Mouse (Mus musculus): ENCODE results near the gene Nr1h2. TPM values are rescaled to one million over a fixed set of nuclear protein-coding genes. Genes with fewer than 3 reads are reported as not detected.
A peak's percentile ranks its signal among the peaks of the same experiment; 100 is the strongest.

Nr1h2 gene
- polyA plus RNA-seq, 1 experiment from 2014 or later = 62.0 TPM

DNA sequence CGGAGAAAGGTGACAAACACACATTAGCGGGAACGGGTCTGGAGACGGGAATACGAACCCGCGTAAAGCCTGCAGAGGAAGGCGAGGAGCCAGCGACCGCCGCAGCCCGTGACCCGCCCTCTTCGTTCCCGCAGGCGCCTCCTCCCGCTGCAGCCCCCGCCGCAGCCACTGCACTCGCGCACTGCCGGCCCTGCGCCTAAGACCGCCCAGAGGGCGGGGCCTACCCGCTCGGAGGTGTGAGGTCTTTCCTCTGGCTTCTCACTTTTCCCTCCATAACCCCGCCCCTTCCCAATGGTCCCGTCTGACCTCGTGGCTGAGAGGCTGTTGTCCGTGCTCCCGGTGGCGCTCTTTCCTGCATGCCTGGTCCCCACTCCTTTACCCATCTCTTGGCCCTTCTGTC, 35.4 kb upstream of the Nr1h2 start:
- Histone ChIP-seq H3K4me1 (ENCODE audit: control insufficient read depth, insufficient read depth, low read length) (peaks cover 50% of the 10 kb centered on the region), H3K27ac (replicated peaks; ENCODE audit: low read depth, low read length) (peak overlapping the region; percentile 41; the same call in 1 of the 2 replicates), H3K9me3 (ENCODE audit: control insufficient read depth, low read length) (no peaks in the 10 kb centered on the region), H3K4me3 (replicated peaks; ENCODE audit: low read depth, low read length) (peak overlapping the region; percentile 66), H3K27me3 (ENCODE audit: control insufficient read depth, insufficient read depth, low read length) (peaks cover 21% of the 10 kb centered on the region), H3K36me3 (ENCODE audit: control insufficient read depth, insufficient read depth, low read length) (no peaks in the 10 kb centered on the region), H3K9ac (replicated peaks; ENCODE audit: low read length) (peak overlapping the region; percentile 57), H3K4me2 (ENCODE audit: low read length) (peak overlapping the region; percentile 96)
- WGBS = under 1% methylated on average over 33 of the region's 33 CpGs
- DNase-seq (peak; percentile 90), ATAC-seq (ENCODE audit: low FRiP score, low TSS enrichment) (no peak)

- Histone ChIP-seq H3K4me2 (ENCODE audit: low read length) (peak overlapping the region; percentile 96), H3K4me1 (ENCODE audit: control insufficient read depth, insufficient read depth, low read length) (peaks cover 46% of the 10 kb centered on the region), H3K27me3 (ENCODE audit: control insufficient read depth, insufficient read depth, low read length) (peaks cover 20% of the 10 kb centered on the region), H3K9ac (replicated peaks; ENCODE audit: low read length) (peak overlapping the region; percentile 57), H3K27ac (replicated peaks; ENCODE audit: low read depth, low read length) (peak overlapping the region; percentile 41; the same call in 1 of the 2 replicates), H3K36me3 (ENCODE audit: control insufficient read depth, insufficient read depth, low read length) (no peaks in the 10 kb centered on the region), H3K9me3 (ENCODE audit: control insufficient read depth, low read length) (no peaks in the 10 kb centered on the region), H3K4me3 (replicated peaks; ENCODE audit: low read depth, low read length) (peak overlapping the region; percentile 66)
- DNase-seq (peak; percentile 13), ATAC-seq (ENCODE audit: low FRiP score, low TSS enrichment) (no peak)
- WGBS = 10% methylated on average over 12 of the region's 12 CpGs
Observed at GRCm38 (mm10) chr7:44588338-44588737, 34.6 kb upstream of the Nr1h2 start.

GRCm38 (mm10) chr7:44587676-44588075, 33.9 kb upstream of the Nr1h2 start:
- no peaks in the 10 kb centered on the region for H3K36me3 ChIP-seq (ENCODE audit: control insufficient read depth, insufficient read depth, low read length)
- ATAC-seq (ENCODE audit: low FRiP score, low TSS enrichment) (no peak), DNase-seq (no peak)
- H3K27me3 ChIP-seq (ENCODE audit: control insufficient read depth, insufficient read depth, low read length) = peaks cover 14% of the 10 kb centered on the region
- H3K9ac ChIP-seq (replicated peaks; ENCODE audit: low read length) = no peak overlapping the region; the same call in 1 of the 2 replicates
- 36% methylated on average over 6 of the region's 6 CpGs for WGBS
- H3K9me3 ChIP-seq (ENCODE audit: control insufficient read depth, low read length) = no peaks in the 10 kb centered on the region
- peak overlapping the region; percentile 42 for H3K4me3 ChIP-seq (replicated peaks; ENCODE audit: low read depth, low read length)
- H3K4me2 ChIP-seq (ENCODE audit: low read length) = peak overlapping the region; percentile 96
- H3K27ac ChIP-seq (replicated peaks; ENCODE audit: low read depth, low read length) = no peak overlapping the region
- peaks cover 39% of the 10 kb centered on the region for H3K4me1 ChIP-seq (ENCODE audit: control insufficient read depth, insufficient read depth, low read length)

DNA sequence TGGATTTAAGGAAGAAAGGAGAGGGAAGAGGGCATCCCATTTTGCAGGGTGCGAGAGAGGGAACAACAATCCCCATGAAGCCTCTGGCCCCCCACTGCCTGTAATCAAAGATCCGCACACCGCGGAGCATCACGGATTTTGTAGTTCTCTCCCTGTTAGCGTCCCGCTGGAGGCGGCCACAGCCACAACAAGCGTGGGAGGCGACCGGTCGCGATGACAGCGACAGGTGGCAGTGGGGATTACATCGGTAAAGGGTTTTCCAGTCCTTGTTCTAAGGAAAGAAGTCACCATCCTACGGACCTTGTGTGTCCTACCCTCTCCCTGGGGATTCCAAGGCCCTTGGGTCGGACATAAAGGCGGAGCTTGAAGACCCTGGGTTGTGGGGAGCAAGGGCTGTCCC, 33.2 kb upstream of the Nr1h2 start:
- Histone ChIP-seq H3K9me3 (ENCODE audit: control insufficient read depth, low read length) (no peaks in the 10 kb centered on the region), H3K4me2 (ENCODE audit: low read length) (peak overlapping the region; percentile 96), H3K4me1 (ENCODE audit: control insufficient read depth, insufficient read depth, low read length) (peaks cover 32% of the 10 kb centered on the region), H3K36me3 (ENCODE audit: control insufficient read depth, insufficient read depth, low read length) (no peaks in the 10 kb centered on the region), H3K27me3 (ENCODE audit: control insufficient read depth, insufficient read depth, low read length) (peaks cover 7% of the 10 kb centered on the region; the same call in 1 of the 2 replicates), H3K27ac (replicated peaks; ENCODE audit: low read depth, low read length) (no peak overlapping the region), H3K4me3 (replicated peaks; ENCODE audit: low read depth, low read length) (peak overlapping the region; percentile 42), H3K9ac (replicated peaks; ENCODE audit: low read length) (peak overlapping the region; percentile 57)
- under 1% methylated on average over 18 of the region's 18 CpGs for WGBS
- peak; percentile 35; the same call in 1 of the 2 replicates for ATAC-seq (ENCODE audit: low FRiP score, low TSS enrichment)
- peak; percentile 93 for DNase-seq

DNA sequence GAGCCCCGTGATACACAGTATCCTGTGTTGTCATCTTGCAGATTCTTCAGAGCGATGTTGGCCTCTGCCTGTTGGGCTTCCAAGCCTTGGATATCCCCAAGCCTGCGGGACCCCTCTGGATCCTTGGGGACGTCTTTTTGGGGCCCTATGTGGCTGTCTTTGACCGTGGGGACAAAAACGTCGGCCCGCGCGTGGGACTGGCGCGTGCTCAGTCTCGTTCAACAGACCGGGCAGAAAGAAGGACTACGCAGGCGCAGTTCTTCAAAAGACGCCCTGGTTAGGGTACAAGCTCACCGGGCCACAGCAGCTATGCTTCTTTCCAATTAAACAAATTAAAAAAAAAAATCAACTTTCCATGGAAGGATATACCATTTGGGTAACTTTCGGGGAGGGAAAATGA, 32.8 kb upstream of the Nr1h2 start:
- ATAC-seq (ENCODE audit: low FRiP score, low TSS enrichment) = no peak
- H3K4me3 ChIP-seq (replicated peaks; ENCODE audit: low read depth, low read length) = peak overlapping the region; percentile 42
- H3K36me3 ChIP-seq (ENCODE audit: control insufficient read depth, insufficient read depth, low read length) = no peaks in the 10 kb centered on the region
- H3K4me2 ChIP-seq (ENCODE audit: low read length) = peak overlapping the region; percentile 96
- H3K27me3 ChIP-seq (ENCODE audit: control insufficient read depth, insufficient read depth, low read length) = peaks cover 3% of the 10 kb centered on the region; the same call in 1 of the 2 replicates
- peak; percentile 88 for DNase-seq
- peak overlapping the region; percentile 57 for H3K9ac ChIP-seq (replicated peaks; ENCODE audit: low read length)
- peak overlapping the region; percentile 65 for H3K27ac ChIP-seq (replicated peaks; ENCODE audit: low read depth, low read length)
- H3K4me1 ChIP-seq (ENCODE audit: control insufficient read depth, insufficient read depth, low read length) = peaks cover 28% of the 10 kb centered on the region
- H3K9me3 ChIP-seq (ENCODE audit: control insufficient read depth, low read length) = no peaks in the 10 kb centered on the region
- WGBS = 6% methylated on average over 19 of the region's 19 CpGs

- H3K36me3 ChIP-seq (ENCODE audit: control insufficient read depth, insufficient read depth, low read length) = no peaks in the 10 kb centered on the region
- peaks cover 2% of the 10 kb centered on the region; the same call in 1 of the 2 replicates for H3K27me3 ChIP-seq (ENCODE audit: control insufficient read depth, insufficient read depth, low read length)
- H3K27ac ChIP-seq (replicated peaks; ENCODE audit: low read depth, low read length) = no peak overlapping the region
- H3K4me3 ChIP-seq (replicated peaks; ENCODE audit: low read depth, low read length) = no peak overlapping the region
- H3K4me1 ChIP-seq (ENCODE audit: control insufficient read depth, insufficient read depth, low read length) = peaks cover 25% of the 10 kb centered on the region
- H3K4me2 ChIP-seq (ENCODE audit: low read length) = no peak overlapping the region
- ATAC-seq (ENCODE audit: low FRiP score, low TSS enrichment) = no peak
- no peak overlapping the region for H3K9ac ChIP-seq (replicated peaks; ENCODE audit: low read length)
- WGBS = 96% methylated on average over 6 of the region's 6 CpGs
- H3K9me3 ChIP-seq (ENCODE audit: control insufficient read depth, low read length) = no peaks in the 10 kb centered on the region
- no peak for DNase-seq
Observed at GRCm38 (mm10) chr7:44585606-44586005, 31.9 kb upstream of the Nr1h2 start.

- no peak overlapping the region for H3K27ac ChIP-seq (replicated peaks; ENCODE audit: low read depth, low read length)
- H3K9me3 ChIP-seq (ENCODE audit: control insufficient read depth, low read length) = no peaks in the 10 kb centered on the region
- no peak overlapping the region for H3K4me2 ChIP-seq (ENCODE audit: low read length)
- WGBS = 92% methylated on average over 6 of the region's 6 CpGs
- H3K9ac ChIP-seq (replicated peaks; ENCODE audit: low read length) = no peak overlapping the region
- peaks cover 2% of the 10 kb centered on the region; the same call in 1 of the 2 replicates for H3K27me3 ChIP-seq (ENCODE audit: control insufficient read depth, insufficient read depth, low read length)
- DNase-seq (no peak), ATAC-seq (ENCODE audit: low FRiP score, low TSS enrichment) (no peak)
- H3K4me3 ChIP-seq (replicated peaks; ENCODE audit: low read depth, low read length) = no peak overlapping the region
- H3K36me3 ChIP-seq (ENCODE audit: control insufficient read depth, insufficient read depth, low read length) = no peaks in the 10 kb centered on the region
- peaks cover 24% of the 10 kb centered on the region for H3K4me1 ChIP-seq (ENCODE audit: control insufficient read depth, insufficient read depth, low read length)
Observed at GRCm38 (mm10) chr7:44584921-44585320, 31.2 kb upstream of the Nr1h2 start.

DNA sequence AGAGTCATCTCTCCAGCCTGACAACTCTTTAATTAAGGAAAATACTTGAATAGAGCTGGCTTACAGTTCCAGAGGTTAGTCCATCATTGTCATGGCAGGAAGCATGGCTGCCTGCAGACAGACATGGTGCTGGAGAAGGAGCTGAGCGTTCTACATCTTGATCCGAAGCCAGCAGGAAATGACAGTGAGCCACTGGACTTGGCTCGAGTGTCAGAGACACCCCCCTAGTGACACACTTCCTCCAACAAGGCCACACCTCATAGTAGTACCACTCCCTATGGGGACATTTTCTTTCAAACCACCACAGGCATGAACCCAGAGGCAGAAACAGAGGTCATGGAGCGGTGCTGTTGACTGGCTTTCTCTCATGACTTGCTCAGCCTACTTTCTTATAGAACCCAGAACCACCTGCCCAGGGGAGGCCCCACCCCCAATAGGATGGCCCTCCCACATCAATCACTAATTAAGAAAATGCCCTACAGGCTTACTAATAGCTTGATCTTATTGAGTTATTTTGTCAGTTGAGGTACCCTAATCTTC, 30.6 kb upstream of the Nr1h2 start:
- no peak overlapping the region for H3K4me2 ChIP-seq (ENCODE audit: low read length)
- DNase-seq (no peak), ATAC-seq (ENCODE audit: low FRiP score, low TSS enrichment) (no peak)
- no peaks in the 10 kb centered on the region for H3K36me3 ChIP-seq (ENCODE audit: control insufficient read depth, insufficient read depth, low read length)
- 83% methylated on average over 4 of the region's 4 CpGs for WGBS
- peaks cover 18% of the 10 kb centered on the region; the same call in 1 of the 2 replicates for H3K4me1 ChIP-seq (ENCODE audit: control insufficient read depth, insufficient read depth, low read length)
- no peak overlapping the region for H3K27ac ChIP-seq (replicated peaks; ENCODE audit: low read depth, low read length)
- H3K27me3 ChIP-seq (ENCODE audit: control insufficient read depth, insufficient read depth, low read length) = peaks cover 2% of the 10 kb centered on the region; the same call in 1 of the 2 replicates
- no peaks in the 10 kb centered on the region for H3K9me3 ChIP-seq (ENCODE audit: control insufficient read depth, low read length)
- no peak overlapping the region for H3K9ac ChIP-seq (replicated peaks; ENCODE audit: low read length)
- H3K4me3 ChIP-seq (replicated peaks; ENCODE audit: low read depth, low read length) = no peak overlapping the region

GRCm38 (mm10) chr7:44583146-44583545, 29.4 kb upstream of the Nr1h2 start:
- ATAC-seq (ENCODE audit: low FRiP score, low TSS enrichment) (no peak), DNase-seq (no peak)
- WGBS = 91% methylated on average over 1 of the region's 1 CpGs

More at GRCm38 (mm10) chr7:44583146-44583545, 29.4 kb upstream of the Nr1h2 start:
- no peak overlapping the region for H3K4me3 ChIP-seq (replicated peaks; ENCODE audit: low read depth, low read length)
- H3K4me2 ChIP-seq (ENCODE audit: low read length) = no peak overlapping the region
- H3K27me3 ChIP-seq (ENCODE audit: control insufficient read depth, insufficient read depth, low read length) = peaks cover 2% of the 10 kb centered on the region; the same call in 1 of the 2 replicates
- H3K9ac ChIP-seq (replicated peaks; ENCODE audit: low read length) = no peak overlapping the region
- peaks cover 11% of the 10 kb centered on the region; the same call in 1 of the 2 replicates for H3K4me1 ChIP-seq (ENCODE audit: control insufficient read depth, insufficient read depth, low read length)
- no peaks in the 10 kb centered on the region for H3K36me3 ChIP-seq (ENCODE audit: control insufficient read depth, insufficient read depth, low read length)
- no peaks in the 10 kb centered on the region for H3K9me3 ChIP-seq (ENCODE audit: control insufficient read depth, low read length)
- no peak overlapping the region for H3K27ac ChIP-seq (replicated peaks; ENCODE audit: low read depth, low read length)
